Mouse (Mus musculus) G1E-ER4 (cell line): ENCODE measurements around the gene Mepe. TPM values are rescaled to one million over a fixed set of nuclear protein-coding genes. Genes with fewer than 3 reads are reported as not detected.

Experiments
- GATA1 ChIP-seq: IDR thresholded peaks from one replicate; pipeline ENCODE4 v1.8.0; 2012; ENCODE audit warnings: low read length, inconsistent platforms
- polyA plus RNA-seq: library from polyadenylated mRNA; stranded (reverse); fragments of >175 nt; gene quantifications from 2 replicates; pipeline ENCODE4 v1.2.3, GENCODE M21; 2012

Mepe gene
- polyA plus RNA-seq, 1 experiment, result not detected

- no peak for TF ChIP-seq GATA1
Observed at GRCm38 (mm10) chr5:104339706-104340512, 14.8 kb downstream of the Mepe start.

GRCm38 (mm10) chr5:104340513-104340829, 15.3 kb downstream of the Mepe start:
- no peak for TF ChIP-seq GATA1

- no peak for TF ChIP-seq GATA1
Observed at GRCm38 (mm10) chr5:104342881-104343280, 17.8 kb downstream of the Mepe start.

DNA sequence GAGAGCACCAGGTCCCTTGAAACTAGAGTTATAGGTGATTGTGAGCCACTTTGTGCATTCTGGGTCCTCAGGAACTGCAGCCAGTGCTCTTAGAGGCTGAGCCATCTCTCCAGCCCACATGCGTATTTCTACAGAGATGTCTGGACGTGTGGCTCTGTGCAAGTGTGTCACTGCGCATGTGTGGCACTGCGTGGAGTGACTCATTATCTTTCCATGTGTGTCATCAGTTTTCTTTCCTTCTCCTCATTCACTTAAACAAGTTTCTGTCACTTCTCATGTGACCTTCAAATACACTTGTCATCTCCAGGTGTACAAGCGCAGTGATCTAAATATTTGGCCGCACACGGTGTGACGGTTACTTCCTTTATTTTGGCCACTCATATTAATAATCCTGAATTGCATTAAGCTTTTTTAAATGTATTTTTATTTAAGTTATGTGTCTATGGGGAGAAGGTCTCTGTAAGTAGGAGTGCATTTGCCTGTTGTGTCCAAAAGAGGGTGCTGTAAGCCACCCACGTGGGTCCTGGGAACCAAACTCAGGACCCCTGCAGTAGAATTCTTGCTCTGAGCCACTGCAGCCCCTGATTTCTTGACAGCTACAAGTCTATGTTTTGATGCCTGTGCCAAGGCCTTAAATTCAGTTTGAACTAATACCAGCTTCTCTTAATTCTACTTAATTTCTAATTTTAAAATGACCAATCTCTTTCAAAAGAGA, 19.6 kb downstream of the Mepe start:
- no peak for TF ChIP-seq GATA1

- no peak for TF ChIP-seq GATA1
Observed at GRCm38 (mm10) chr5:104345241-104345630, 20.1 kb downstream of the Mepe start.

DNA sequence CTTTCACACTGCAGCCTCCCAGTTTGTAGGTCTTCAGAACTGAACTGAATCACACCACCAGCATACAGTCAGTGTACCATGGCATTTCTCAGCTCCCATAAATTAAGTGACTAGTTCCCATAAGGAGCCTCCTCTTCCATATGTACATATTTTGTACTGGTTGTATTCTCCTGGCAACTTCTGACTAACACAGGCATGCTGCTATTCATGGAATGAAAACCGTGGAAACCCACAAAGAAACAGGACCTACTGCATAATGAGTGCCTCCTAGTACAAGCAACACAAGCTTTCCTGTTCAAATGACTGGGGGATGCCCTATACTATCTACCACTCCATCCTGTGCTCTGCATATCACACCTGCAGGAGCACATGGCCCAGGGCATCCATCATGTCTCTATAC, 25.9 kb downstream of the Mepe start:
- TF ChIP-seq GATA1, result no peak

- TF ChIP-seq GATA1, result no peak
Observed at GRCm38 (mm10) chr5:104351874-104352273, 26.7 kb downstream of the Mepe start.

DNA sequence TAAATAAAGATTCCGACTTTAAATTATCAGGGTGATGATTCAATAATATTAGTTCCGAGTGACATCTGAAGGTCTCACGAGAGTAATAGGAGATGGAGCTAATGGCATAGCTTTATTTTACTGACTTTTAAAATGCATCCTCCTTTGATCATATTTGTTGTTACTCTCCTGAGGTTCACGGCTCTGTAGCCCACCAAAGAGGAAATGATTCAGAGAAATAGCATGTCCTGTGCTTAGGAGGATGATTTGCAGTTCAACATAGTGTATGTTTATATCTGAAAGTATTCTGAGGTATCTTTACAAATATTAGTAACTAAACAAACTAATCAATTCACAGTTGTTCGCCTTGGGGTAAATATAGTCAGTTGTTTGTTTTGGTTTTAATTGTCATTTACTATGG, 32.4 kb downstream of the Mepe start:
- no peak for TF ChIP-seq GATA1

GRCm38 (mm10) chr5:104358592-104358991, 33.5 kb downstream of the Mepe start:
- TF ChIP-seq GATA1, result no peak

- no peak for TF ChIP-seq GATA1
Observed at GRCm38 (mm10) chr5:104359257-104359656, 34.1 kb downstream of the Mepe start.

- no peak for TF ChIP-seq GATA1
Observed at GRCm38 (mm10) chr5:104370580-104370979, 45.5 kb downstream of the Mepe start.

GRCm38 (mm10) chr5:104371284-104371683, 46.2 kb downstream of the Mepe start:
- no peak for TF ChIP-seq GATA1

GRCm38 (mm10) chr5:104373648-104374307, 48.6 kb downstream of the Mepe start:
- no peak for TF ChIP-seq GATA1

DNA sequence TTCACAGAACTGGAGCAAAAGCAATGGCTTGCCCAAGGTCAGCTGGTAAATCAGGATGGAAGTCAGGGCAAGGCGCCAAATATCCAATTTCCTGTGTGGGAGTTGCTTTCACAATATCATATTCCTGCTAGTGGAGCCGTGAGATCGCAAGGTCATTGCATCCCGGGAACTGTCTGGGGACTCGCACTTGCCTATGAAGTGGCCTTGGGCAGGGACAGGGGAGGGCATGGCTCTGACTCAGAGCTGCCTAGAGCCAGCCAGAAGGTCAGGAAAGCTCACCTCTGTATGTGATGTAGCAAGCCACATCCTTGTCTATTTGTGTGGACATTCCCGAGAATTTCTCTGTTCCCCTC, 49.2 kb downstream of the Mepe start:
- TF ChIP-seq GATA1, result no peak

DNA sequence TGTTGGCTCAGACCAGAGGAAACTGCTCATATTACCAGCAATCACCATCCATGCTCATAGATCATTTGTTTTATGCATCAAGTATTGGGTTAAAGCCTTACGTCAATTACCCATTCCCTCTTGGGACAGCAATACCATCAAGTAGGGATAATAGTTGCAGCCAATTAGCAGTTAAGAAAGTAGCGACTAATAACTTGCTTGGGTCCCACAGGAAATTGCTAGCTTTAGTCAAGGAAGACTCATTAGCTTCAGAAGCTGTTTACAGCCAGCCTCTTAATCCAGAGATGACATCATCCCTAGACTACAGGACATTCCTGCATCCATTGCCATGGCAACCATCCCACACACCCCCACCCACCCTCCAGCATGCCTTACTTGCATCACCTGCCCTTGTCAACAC, 50.0 kb downstream of the Mepe start:
- no peak for TF ChIP-seq GATA1

GRCm38 (mm10) chr5:104376890-104377289, 51.8 kb downstream of the Mepe start:
- TF ChIP-seq GATA1, result no peak

- TF ChIP-seq GATA1, result no peak
Observed at GRCm38 (mm10) chr5:104380574-104380973, 55.4 kb downstream of the Mepe start.
